Mouse (Mus musculus) monocyte, adult 5-6 weeks (primary cell): ENCODE measurements around the gene Bax. TPM values are rescaled to one million over a fixed set of nuclear protein-coding genes. Genes with fewer than 3 reads are reported as not detected.
A peak's percentile ranks its signal among the peaks of the same experiment; 100 is the strongest.

Experiments used
- ATAC-seq: fragments of 153-309, 156-312 bp; replicated peaks from 2 replicates; pipeline ENCODE4 v1.8.0; 2017; ENCODE audit warnings: mild to moderate bottlenecking; ENCODE audit not compliant: low TSS enrichment, insufficient number of reproducible peaks, severe bottlenecking, poor library complexity, low FRiP score
- total RNA-seq: library from RNA; stranded (forward); fragments of 200-1000, 200-491, 200-594 nt; gene quantifications from 3 replicates; pipeline ENCODE4 v1.2.3, GENCODE M21; 2017

Bax gene
- total RNA-seq, 1 experiment from 2014 or later = 36.4 TPM

- ATAC-seq = no peak
Measured at GRCm38 (mm10) chr7:45460377-45460776, 6.3 kb downstream of the Bax start.

DNA sequence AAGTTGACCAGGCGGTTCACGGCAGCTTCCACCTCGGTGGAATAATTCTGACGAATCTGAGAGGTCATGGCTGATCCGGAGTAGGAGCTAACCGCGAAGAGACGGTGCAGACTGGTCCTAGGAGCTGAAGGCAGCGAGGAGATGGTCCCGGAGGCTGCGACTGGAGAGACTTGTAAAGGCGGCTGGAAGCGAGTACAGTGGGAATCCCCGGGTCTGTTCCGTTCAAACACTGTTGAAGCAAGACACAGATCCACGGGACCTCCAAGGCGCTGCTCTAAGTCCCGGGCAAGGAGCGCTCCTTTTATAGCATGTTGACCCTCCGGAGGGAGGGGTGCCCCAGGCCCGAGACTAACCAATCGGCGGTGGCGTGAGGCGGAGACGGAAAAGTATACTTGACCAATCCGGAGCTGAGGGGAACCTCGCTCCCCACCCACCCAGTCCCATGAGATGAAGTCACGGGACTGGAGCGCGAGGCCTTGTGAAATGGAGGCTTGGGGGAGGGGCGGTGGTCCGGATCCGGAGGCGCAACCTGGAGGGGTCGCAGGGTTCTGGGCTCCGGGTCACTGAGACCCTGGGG is 7.0 kb downstream of the Bax start, which contains the start of gene Ftl1:
Gene Ftl1, minus strand, starts transcription at position 321 of the 577 bp plus-strand sequence.
- ATAC-seq = peak; percentile 80

GRCm38 (mm10) chr7:45458748-45459563 is 7.7 kb downstream of the Bax start:
- ATAC-seq = 0 out of 2 replicates have a peak, but pooled peaks have one; percentile 9

GRCm38 (mm10) chr7:45457204-45458060 is 9.3 kb downstream of the Bax start:
- peak; percentile 57 for ATAC-seq

DNA sequence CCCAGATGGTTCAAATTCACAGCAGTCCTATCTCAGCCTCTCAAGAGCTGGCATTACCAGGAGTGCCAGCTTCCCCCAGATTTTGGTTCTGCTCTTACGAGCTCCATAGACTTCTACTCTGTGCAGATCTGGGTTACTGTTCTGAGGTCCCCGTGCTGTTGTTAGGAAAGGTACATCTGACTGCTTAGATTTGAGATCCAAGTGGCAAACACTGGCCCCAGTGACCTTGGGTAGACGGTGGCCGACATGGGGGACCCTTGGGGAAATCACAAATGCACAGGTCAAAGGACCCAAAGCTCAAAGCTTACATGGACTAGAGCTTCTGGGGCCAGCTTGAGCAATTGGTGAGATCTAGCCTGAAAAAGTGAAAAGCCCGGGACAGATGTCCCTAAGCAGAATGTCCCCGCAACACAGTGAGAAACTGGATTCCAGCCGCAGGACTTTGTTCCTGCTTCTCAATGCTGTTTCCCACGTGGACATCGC is 9.9 kb downstream of the Bax start:
- ATAC-seq = no peak

DNA sequence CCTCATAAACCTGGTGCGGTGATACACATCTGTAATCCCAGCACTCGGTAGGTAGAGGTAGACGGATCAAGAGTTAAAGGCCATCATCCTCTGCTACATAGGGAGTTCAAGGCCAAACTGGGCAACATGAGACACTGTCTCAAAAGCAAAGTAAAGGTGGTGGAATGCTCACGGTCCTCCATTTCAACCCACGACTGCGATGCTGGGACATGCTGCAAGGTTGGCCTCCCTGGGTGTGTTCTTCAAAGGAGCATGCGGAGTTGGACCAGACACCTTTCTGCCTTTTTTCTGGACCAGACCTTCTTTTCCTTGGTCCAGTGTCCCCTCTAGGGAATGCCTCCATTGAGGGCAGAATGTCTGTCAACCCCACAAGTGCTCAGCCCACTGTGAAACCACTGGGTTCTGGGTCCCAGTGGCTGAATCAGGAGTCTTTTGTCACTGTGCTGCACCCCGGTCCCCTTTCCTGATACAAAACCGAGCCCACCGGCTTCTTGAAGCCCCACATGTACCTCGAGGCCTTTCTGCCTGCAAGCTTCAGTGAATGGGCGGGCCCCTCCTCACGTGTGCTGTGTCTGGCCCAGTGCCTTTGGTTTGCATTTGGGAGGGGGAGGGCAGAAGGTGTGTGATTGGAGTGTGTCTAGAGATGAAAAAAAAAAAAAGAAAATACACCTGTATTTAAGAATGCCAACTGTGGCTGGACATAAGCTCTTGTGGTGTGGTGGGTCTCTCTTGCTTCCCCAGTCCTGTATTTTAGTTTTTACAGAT is 10.6 kb downstream of the Bax start:
- no peak for ATAC-seq

DNA sequence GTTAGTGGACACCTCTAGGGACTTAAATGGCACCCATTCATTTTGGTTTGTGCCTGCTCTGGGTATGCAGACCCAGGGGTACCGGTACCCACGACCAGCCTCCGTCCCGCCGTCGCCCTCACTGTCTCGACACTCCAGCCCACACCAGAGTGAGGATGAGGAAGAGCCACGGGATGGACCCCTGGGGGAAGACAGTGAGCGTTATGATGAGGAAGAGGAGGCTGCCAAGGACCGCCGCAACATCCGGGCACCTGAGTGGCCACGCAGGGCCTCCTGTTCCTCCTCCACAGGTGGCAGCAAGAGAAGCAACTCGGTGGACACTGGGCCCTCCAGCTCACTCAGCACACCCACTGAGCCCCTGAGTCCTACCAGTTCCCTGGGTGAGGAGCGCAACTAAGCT is 11.7 kb downstream of the Bax start:
- no peak for ATAC-seq

DNA sequence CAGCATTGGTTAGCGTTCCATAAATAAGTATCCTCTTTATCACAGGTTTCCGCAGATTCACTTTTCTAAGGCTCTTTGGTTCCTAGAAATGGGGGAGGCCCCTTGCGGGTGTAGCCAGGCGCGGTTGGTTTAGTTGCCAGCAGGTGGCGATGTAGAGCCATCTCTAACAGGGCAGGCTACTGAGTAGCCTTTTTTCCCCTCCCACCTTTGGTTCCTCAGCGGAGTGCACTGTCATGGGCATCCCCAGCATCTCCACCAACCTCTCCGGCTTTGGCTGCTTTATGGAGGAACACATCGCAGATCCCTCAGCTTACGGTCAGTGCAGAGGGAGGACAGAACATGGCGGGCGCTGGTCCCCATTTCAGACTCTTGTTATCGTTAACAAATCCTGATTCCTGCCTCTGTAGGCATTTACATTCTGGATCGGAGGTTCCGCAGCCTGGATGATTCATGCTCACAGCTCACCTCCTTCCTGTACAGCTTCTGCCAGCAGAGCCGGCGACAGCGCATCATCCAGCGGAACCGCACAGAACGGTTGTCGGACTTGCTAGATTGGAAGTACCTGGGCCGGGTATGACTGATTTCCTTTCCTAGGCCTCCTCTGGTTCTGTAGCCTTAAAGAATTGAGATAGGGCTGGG is 15.2 kb downstream of the Bax start:
- peak; percentile 90 for ATAC-seq

DNA sequence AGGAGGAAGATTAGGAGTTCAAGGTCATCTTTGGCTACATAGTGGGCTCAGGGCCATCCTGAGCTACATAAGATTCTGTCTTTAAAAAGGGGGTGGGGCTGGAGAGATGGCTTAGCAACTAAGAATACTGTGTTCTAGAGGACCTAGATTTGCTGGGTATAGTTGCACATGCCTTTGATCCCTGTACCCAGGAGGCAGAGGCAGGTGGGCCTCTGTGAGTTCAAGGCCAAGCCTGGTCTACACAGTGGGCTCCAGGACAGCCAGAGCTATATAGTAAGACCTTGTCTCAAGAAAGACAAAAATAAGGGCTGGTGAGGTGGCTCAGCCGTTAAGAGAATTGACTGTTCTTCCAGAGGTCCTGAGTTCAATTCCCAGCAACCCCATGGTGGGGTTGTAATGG is 16.7 kb downstream of the Bax start:
- ATAC-seq = no peak

GRCm38 (mm10) chr7:45447325-45447990 is 19.2 kb downstream of the Bax start:
- no peak for ATAC-seq

- no peak for ATAC-seq
Measured at GRCm38 (mm10) chr7:45446589-45446988, 20.1 kb downstream of the Bax start.

DNA sequence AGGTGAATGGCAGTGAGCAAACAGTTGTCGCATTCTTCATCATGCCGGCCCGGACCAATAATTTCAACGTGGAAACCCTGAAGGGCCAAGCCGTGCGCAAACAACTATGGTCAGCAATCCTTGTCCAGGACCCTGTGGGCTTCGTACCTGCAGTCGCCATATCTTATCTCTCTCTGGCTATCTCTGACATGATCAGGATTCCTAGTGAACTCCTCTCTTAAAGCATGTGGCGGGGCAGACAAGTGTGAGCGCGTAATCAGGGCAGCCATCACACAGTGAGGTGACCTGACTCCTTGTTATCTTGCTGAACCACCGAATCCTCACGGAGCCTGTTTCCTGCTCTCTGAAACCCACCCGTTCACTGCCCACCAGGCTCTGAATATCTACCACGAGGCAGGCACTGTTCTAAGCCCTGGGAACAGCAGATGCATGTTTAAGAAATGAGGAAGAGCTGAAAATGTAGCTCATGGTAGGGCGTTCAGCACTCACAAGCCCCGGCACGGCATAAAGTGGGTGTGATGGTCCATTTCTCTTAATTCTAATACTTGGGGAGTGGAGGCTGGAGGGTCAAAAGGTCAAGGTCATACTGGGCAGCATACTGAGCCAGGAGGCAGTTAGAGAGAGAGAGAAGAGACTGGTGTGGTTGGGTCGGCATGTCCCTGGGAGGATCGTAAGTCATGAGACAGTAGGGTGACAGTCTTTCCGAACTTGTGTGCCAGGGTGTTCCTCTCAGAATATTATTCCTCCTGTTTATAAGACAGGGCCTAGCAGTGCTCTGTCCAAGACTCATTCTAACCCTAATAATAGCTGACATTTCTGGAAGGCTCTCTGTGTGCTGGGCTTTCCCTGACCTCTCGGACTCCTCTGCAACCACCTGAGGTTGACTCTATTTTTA is 22.9 kb downstream of the Bax start:
- no peak for ATAC-seq

DNA sequence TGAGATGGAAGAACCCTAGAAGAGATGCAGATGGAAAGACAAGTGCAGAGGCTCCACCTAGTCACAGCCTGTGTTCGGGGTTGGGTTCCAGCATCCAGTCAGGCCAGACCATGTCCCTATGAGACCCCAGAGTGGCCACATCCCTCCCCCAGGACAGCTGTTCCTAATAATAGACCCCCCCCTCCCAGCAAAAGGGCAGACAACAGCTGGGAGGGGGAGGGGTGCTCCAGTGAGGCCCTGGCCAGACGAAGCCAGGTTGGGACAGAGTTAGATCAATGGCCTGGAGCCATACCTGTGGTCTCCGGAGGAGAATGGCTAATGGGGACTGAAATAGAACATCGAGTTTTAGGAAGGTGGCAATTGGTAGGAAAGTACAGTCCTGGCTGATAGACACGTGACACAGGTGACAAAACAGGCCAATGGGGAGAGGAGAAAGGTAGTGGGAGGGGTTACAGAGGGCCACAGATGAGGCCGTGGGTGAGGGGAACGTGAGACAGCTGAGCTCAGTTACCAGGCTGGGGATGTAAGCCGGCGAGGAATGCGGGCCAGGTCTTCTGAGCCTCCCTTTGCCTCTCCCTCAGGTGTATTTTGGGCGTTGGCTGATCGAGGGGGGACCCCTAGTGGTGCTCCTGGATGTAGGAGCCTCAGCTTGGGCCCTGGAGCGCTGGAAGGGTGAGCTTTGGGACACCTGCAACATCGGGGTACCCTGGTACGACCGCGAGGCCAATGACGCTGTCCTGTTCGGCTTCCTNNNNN is 29.0 kb downstream of the Bax start, which contains the start of gene Ruvbl2:
Gene Ruvbl2, minus strand, starts transcription at position 576 of the 756 bp plus-strand sequence.
- ATAC-seq = no peak

DNA sequence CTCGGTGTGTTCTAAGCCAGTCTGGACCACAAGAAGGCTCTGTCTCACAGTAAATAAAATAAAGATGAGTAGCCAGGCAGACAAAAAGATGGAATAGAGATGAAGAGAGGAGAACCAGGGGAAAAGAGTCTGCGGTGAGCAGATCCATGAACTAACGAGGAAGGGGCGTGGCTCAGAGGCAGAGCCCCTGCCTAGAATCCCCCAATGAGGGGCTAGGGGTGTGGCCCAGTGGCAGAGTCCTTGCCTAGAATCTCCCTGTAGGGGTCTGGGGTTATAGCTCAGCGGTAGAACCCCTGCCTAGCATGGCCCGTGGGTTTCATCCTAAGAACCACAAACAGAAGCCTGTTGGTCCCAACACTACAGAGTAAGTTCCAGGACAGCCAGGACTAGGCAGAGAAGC is 29.7 kb downstream of the Bax start:
- ATAC-seq = no peak

GRCm38 (mm10) chr7:45436444-45436843 is 30.3 kb downstream of the Bax start:
- no peak for ATAC-seq

- ATAC-seq = no peak
Measured at GRCm38 (mm10) chr7:45435038-45435437, 31.7 kb downstream of the Bax start.
